Mouse (Mus musculus): Measurements from ENCODE around the gene Bcl3. TPM values are rescaled to one million over a fixed set of nuclear protein-coding genes. Genes with fewer than 3 reads are reported as not detected.

The Bcl3 gene
- polyA plus RNA-seq, 1 experiment from 2014 or later, result 13.3 TPM

GRCm38 (mm10) chr7:19771682-19772081 lies 50.9 kb downstream of the Bcl3 start:
- H3K36me3 ChIP-seq, result no peaks in the 10 kb centered on the region
- WGBS, result 58% methylated on average over 4 of the region's 4 CpGs
- no peak overlapping the region for H3K9ac ChIP-seq
- no peaks in the 10 kb centered on the region for H3K27me3 ChIP-seq (replicated peaks)
- no peak overlapping the region for H3K27ac ChIP-seq
- peak overlapping the region; percentile 86 for H3K4me2 ChIP-seq (replicated peaks)
- no peaks in the 10 kb centered on the region for H3K9me3 ChIP-seq
- no peak for ATAC-seq
- no peak overlapping the region for H3K4me3 ChIP-seq (replicated peaks)
- H3K4me1 ChIP-seq (replicated peaks), result peaks cover 31% of the 10 kb centered on the region

- H3K4me3 ChIP-seq (replicated peaks), result peak within 1 kb of the TSS; percentile 55
- peak within 1 kb of the TSS; percentile 59 for H3K9ac ChIP-seq
- H3K4me1 ChIP-seq (replicated peaks), result peaks cover 31% of the 10 kb centered on the region
- H3K4me2 ChIP-seq (replicated peaks), result peak within 1 kb of the TSS; percentile 86
- H3K27me3 ChIP-seq (replicated peaks), result no peaks in the 10 kb centered on the region
- peak within 1 kb of the TSS; percentile 58 for H3K27ac ChIP-seq
- H3K36me3 ChIP-seq, result no peaks in the 10 kb centered on the region
- no peaks in the 10 kb centered on the region for H3K9me3 ChIP-seq
- WGBS, result 5% methylated on average over 9 of the region's 9 CpGs
- peak; percentile 46 for ATAC-seq
Measured at GRCm38 (mm10) chr7:19770984-19771391, 51.6 kb downstream of the Bcl3 start, which contains the start of gene Bcam. Gene Bcam, minus strand, starts transcription at chr7:19771016.

GRCm38 (mm10) chr7:19770375-19770754 lies 52.2 kb downstream of the Bcl3 start:
- Histone ChIP-seq H3K27me3 (replicated peaks) (no peaks in the 10 kb centered on the region), H3K36me3 (no peaks in the 10 kb centered on the region), H3K9me3 (no peaks in the 10 kb centered on the region), H3K4me2 (replicated peaks) (peak overlapping the region; percentile 86), H3K4me1 (replicated peaks) (peaks cover 31% of the 10 kb centered on the region), H3K27ac (peak overlapping the region; percentile 58), H3K9ac (peak overlapping the region; percentile 59), H3K4me3 (replicated peaks) (peak overlapping the region; percentile 55)
- under 1% methylated on average over 27 of the region's 28 CpGs for WGBS
- ATAC-seq, result peak; percentile 90

- peak overlapping the region; percentile 59 for H3K9ac ChIP-seq
- WGBS, result 9% methylated on average over 16 of the region's 16 CpGs
- H3K27ac ChIP-seq, result peak overlapping the region; percentile 58
- H3K27me3 ChIP-seq (replicated peaks), result no peaks in the 10 kb centered on the region
- no peaks in the 10 kb centered on the region for H3K9me3 ChIP-seq
- peaks cover 31% of the 10 kb centered on the region for H3K4me1 ChIP-seq (replicated peaks)
- peak overlapping the region; percentile 86 for H3K4me2 ChIP-seq (replicated peaks)
- H3K36me3 ChIP-seq, result no peaks in the 10 kb centered on the region
- ATAC-seq, result peak; percentile 59
- peak overlapping the region; percentile 55 for H3K4me3 ChIP-seq (replicated peaks)
Measured at GRCm38 (mm10) chr7:19769434-19770374, 52.9 kb downstream of the Bcl3 start.

GRCm38 (mm10) chr7:19769001-19769400 lies 53.6 kb downstream of the Bcl3 start:
- Histone ChIP-seq H3K4me3 (replicated peaks) (peak overlapping the region; percentile 55), H3K9me3 (no peaks in the 10 kb centered on the region), H3K36me3 (peaks cover 6% of the 10 kb centered on the region), H3K27me3 (replicated peaks) (no peaks in the 10 kb centered on the region), H3K4me2 (replicated peaks) (peak overlapping the region; percentile 86), H3K4me1 (replicated peaks) (peaks cover 31% of the 10 kb centered on the region), H3K27ac (no peak overlapping the region), H3K9ac (peak overlapping the region; percentile 59; the same call in 1 of the 2 replicates)
- WGBS, result 32% methylated on average over 4 of the region's 4 CpGs
- ATAC-seq, result peak; percentile 20; the same call in 1 of the 2 replicates

- WGBS, result 62% methylated on average over 14 of the region's 14 CpGs
- Histone ChIP-seq H3K4me2 (replicated peaks) (peak overlapping the region; percentile 86), H3K4me1 (replicated peaks) (peaks cover 31% of the 10 kb centered on the region), H3K27ac (no peak overlapping the region), H3K9me3 (no peaks in the 10 kb centered on the region), H3K4me3 (replicated peaks) (no peak overlapping the region), H3K36me3 (peaks cover 7% of the 10 kb centered on the region), H3K27me3 (replicated peaks) (no peaks in the 10 kb centered on the region), H3K9ac (0 out of 2 replicates have a peak overlapping the region, but pooled peaks have one; percentile 59)
- ATAC-seq, result no peak
Measured at GRCm38 (mm10) chr7:19768251-19768650, 54.3 kb downstream of the Bcl3 start.

- no peak for ATAC-seq
- WGBS, result 87% methylated on average over 9 of the region's 9 CpGs
- no peaks in the 10 kb centered on the region for H3K9me3 ChIP-seq
- peaks cover 7% of the 10 kb centered on the region for H3K36me3 ChIP-seq
- H3K27me3 ChIP-seq (replicated peaks), result no peaks in the 10 kb centered on the region
- no peak overlapping the region for H3K4me2 ChIP-seq (replicated peaks)
- H3K27ac ChIP-seq, result no peak overlapping the region
- peaks cover 18% of the 10 kb centered on the region for H3K4me1 ChIP-seq (replicated peaks)
- H3K4me3 ChIP-seq (replicated peaks), result no peak overlapping the region
- H3K9ac ChIP-seq, result no peak overlapping the region
Measured at GRCm38 (mm10) chr7:19764581-19764980, 58.0 kb downstream of the Bcl3 start.

GRCm38 (mm10) chr7:19763829-19764477 lies 58.6 kb downstream of the Bcl3 start:
- ATAC-seq, result no peak
- peaks cover 12% of the 10 kb centered on the region; the same call in 1 of the 2 replicates for H3K4me1 ChIP-seq (replicated peaks)
- WGBS, result 79% methylated on average over 13 of the region's 13 CpGs
- H3K36me3 ChIP-seq, result peaks cover 8% of the 10 kb centered on the region
- H3K27me3 ChIP-seq (replicated peaks), result no peaks in the 10 kb centered on the region
- H3K27ac ChIP-seq, result no peak overlapping the region
- no peak overlapping the region for H3K9ac ChIP-seq
- H3K4me3 ChIP-seq (replicated peaks), result no peak overlapping the region
- H3K9me3 ChIP-seq, result no peaks in the 10 kb centered on the region
- no peak overlapping the region for H3K4me2 ChIP-seq (replicated peaks)

GRCm38 (mm10) chr7:19762283-19762682 lies 60.3 kb downstream of the Bcl3 start:
- Histone ChIP-seq H3K4me1 (replicated peaks) (0 out of 2 replicates have a peak, but pooled peaks cover 4% of the 10 kb centered on the region), H3K9ac (no peak overlapping the region), H3K27ac (no peak overlapping the region), H3K9me3 (no peaks in the 10 kb centered on the region), H3K4me3 (replicated peaks) (no peak overlapping the region), H3K27me3 (replicated peaks) (no peaks in the 10 kb centered on the region), H3K36me3 (peaks cover 15% of the 10 kb centered on the region), H3K4me2 (replicated peaks) (no peak overlapping the region)
- no peak for ATAC-seq
- WGBS, result 62% methylated on average over 11 of the region's 11 CpGs

- Histone ChIP-seq H3K9me3 (no peaks in the 10 kb centered on the region), H3K4me2 (replicated peaks) (no peak overlapping the region), H3K27me3 (replicated peaks) (no peaks in the 10 kb centered on the region), H3K4me1 (replicated peaks) (peaks cover 13% of the 10 kb centered on the region; the same call in 1 of the 2 replicates), H3K9ac (no peak overlapping the region), H3K27ac (no peak overlapping the region), H3K4me3 (replicated peaks) (no peak overlapping the region), H3K36me3 (peaks cover 15% of the 10 kb centered on the region)
- ATAC-seq, result no peak
- WGBS, result 79% methylated on average over 13 of the region's 13 CpGs
Measured at GRCm38 (mm10) chr7:19760021-19760420, 62.5 kb downstream of the Bcl3 start.

- ATAC-seq, result no peak
- Histone ChIP-seq H3K9me3 (no peaks in the 10 kb centered on the region), H3K27ac (no peak overlapping the region), H3K4me1 (replicated peaks) (peaks cover 15% of the 10 kb centered on the region; the same call in 1 of the 2 replicates), H3K27me3 (replicated peaks) (no peaks in the 10 kb centered on the region), H3K36me3 (peaks cover 8% of the 10 kb centered on the region), H3K4me3 (replicated peaks) (no peak overlapping the region), H3K9ac (no peak overlapping the region), H3K4me2 (replicated peaks) (no peak overlapping the region)
- WGBS, result 86% methylated on average over 13 of the region's 13 CpGs
Measured at GRCm38 (mm10) chr7:19758623-19759022, 63.9 kb downstream of the Bcl3 start.
